Mouse (Mus musculus): ENCODE data around the gene Rnf144b.

Gene Rnf144b

DNA sequence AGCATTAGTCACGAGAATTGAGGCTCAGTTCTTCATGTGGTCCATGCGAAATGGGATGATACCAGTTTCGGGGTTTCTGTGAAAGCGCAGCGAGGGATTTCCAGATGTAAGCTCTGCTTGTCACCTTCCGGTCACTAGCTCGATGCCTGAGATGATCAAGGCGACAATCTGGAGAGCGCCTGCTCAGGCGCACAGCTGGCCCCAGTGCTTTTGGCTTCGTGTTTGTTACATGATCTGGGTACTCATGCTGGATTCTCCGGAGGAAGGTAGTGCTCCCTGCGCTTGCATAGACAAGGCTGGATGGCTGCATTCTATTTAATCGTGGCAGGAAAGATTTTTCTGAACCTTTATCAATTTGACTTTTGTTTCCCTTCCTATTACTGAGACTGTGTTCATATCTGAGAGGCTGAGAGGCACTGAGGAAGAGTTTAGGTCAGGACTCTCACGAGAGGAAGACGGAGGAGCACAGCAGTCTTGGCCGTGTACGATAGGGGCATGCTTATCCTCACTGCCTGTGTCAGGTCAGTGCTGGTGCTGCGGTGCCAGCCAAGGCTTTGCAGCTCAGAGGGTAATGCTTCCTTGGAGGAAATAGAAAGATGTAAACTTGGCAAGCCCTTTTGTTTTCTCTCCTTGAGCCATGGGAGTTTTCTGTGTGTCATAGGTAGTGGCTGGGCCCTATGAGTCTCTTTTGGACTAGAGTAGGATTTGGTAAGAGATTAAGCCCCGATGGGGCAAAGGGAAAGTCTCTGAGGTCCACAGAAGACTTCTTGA, 93.5 kb downstream of the Rnf144b start:
- in situ Hi-C loops (cut with MboI, MseI): no loop called here

DNA sequence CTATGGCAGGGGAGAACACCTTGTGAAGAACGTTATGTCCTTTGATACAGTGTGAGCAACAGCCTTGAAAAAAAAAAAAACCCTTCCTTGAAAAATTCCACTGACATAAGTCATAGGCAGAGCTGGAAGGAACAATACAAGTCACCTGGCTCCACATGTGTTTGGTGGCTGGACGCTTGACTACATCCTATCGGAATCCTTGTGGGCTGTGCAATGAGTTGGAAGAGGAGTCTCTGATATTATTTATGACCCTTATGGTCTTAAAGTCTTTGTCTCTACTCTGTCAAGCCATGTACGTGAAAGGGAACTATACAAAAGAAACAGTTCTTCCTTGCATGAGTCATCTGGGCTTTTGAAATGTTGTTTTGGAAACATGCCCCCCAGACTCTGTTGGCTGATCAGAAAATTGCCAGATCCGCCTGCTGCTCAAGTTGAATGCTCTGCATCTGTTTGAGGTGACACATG, 94.7 kb downstream of the Rnf144b start:
- in situ Hi-C loops (cut with MboI, MseI): no loop called here

DNA sequence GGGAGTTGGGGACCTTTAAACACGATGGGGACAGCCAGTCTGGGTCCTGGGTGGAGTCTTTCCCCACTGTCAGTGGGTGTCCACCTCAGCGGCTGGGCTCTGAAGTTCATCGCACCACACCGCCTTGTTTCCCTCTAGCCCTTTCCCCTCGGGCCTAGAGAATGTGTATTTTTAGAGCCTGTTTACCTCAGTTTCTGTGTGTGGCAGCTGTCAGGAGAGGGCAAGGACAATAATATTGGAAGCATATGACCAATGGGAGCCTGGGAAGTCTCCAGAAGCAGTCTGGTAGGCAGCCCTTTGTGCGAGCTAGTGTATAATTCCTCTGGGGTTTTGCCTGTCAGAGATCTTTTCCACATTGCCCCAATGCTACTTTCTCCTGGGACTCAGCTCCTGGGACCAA, 95.9 kb downstream of the Rnf144b start:
- in situ Hi-C loops (cut with MboI, MseI): no loop called here

DNA sequence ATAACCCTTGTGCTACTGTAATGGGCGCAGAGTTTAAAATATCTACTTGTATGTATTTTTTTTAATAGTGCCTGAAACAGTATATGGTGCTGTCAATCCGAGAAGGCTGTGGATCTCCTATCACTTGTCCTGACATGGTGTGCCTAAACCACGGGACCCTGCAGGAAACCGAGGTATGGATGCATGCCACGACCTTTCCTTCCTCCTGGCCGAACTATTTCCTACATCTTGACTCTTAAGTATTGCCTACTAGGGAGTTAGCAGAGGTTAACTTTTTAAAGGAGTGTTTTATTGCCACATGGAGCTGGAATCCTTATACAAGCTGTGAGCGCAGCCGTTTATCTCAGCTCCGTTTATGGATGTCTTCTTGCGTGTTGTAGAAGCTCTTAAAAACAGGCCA, 98.0 kb downstream of the Rnf144b start:
- in situ Hi-C loops (cut with MboI, MseI): no loop called here

DNA sequence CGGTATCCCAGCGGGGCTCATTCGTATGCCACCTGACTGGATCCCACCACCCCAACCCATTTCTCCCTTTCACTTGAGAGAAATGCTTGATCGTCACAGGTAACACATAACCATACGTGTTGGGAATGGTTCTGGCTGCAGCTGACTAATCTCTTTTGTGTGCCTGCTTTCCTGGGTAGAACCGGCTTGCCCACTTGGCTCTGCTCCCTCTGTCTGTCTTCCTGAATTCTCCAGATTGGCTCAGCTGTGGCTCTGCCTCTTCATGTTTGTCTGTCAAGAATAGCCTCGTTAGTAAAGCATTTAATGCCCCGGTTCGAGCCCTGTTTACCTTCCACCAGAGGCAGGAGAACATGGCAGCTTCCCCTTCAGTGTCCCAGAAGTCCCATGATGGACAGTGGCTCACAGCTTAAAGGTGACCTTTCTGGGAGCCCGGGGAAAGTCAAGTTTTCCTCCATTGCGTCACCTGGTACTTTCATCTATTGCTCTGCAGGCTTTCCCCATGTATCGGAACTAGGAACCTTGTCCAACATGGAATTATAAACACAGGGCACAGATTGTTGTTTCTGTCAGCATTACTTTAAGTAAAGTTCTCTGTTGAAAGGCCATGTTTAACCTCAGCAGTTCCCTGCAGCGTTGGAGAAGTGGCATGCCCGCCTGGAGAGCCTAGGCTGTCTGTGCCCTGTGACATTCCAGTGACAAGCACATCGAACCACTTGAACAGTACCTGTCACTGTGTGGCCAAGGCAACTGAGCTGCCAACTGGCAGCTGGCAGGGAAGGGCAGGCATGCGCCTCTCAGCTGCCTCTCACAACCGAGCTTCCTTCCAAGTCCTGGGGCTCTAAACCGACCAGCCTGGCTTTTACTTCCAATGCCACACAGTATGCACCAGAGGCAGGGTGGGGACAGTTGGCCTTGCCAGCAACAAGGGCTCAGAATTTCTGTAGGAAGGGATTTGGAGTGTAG, 101.4 kb downstream of the Rnf144b start:
- in situ Hi-C loops (cut with MboI, MseI): no loop called here

DNA sequence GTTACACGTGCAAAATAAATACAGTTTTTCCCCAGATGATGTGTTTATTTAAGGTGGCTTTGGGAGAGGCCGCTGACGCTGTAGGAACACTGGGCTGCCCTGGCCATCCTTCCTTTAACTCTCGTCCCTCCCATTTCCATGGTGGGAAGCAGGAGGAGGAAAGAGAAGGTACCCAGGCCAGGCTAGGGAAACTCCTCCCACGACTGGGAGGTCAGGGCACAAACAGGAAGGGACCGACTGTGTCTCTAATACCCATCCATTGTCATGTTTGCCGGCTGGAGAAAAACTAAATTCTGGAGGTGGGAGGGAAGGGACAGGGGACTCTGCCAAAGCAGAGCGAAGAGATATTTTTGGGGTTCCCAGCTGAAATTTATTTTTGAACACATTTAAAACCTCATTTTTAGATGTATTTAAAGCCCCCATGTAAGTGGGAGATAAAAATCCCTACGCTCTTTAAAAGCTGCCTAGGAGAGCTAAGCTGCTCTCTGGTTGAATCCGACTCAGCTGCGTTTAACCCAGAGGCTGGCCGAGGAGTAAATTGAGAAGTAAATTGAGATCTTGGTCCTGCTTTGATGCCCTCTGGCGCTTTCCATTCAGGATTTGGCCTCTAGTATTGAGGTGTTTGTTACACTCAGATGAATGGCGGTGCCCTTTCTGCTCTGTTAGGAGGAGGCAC, 102.3 kb downstream of the Rnf144b start:
- in situ Hi-C loops (cut with MboI, MseI): no loop called here

DNA sequence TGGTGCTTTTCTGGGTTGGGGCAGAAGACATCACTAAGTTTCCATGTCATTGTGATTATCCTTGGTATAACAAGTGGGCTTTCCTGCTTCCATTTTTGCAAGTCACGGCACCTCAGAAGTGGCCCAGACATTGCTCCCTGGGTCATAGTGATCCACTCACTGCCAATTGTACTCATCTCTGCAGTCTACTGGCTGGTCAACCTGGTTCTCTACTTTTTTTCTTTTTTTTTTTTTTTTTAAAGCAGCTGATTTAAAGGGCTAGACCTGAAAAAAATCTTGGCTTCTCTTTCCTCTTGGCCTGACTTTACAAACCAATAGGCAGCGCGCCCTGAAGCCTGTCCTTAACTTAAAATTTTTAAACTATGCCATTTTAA, 102.9 kb downstream of the Rnf144b start:
- in situ Hi-C loops (cut with MboI, MseI): no loop called here

DNA sequence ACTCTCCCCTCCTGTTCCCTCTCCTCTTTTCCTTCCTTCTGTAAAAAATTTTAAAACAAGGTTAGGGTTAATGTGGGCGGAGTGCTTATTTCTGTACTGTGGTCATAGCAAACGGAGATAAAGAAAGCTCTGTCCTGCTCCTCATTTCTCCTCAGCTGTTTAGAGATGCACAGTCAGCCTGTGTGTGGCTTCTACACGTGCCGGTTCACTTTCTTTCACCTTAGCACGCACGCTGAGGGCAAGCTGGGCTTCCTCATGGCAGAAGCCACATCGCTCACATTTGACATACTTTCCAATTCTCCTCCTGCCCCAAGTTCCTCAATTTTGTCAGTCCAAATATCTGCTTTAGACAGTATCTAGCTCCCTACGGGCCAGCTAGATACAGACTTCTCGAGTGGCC, 103.3 kb downstream of the Rnf144b start:
- in situ Hi-C loops (cut with MboI, MseI): no loop called here

DNA sequence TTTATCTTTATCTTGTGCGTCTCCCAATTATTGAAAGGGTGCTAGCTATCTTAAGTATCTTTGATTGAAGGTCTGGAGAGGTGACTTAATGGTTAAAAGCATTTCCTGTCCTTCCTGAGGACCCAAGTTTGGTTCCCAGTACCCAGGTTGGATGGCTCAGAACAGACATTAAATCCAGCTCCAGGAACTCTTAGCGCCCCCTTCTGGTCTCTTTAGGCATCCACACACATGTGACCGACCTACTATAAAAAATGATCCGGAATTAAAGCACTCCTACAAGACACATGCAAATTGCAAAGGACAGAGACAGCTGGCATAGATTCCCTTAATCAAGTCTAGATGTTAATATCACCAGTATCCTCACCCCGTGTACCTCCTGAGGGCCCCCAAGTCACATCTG, 104.1 kb downstream of the Rnf144b start:
- in situ Hi-C loops (cut with MboI, MseI): no loop called here

DNA sequence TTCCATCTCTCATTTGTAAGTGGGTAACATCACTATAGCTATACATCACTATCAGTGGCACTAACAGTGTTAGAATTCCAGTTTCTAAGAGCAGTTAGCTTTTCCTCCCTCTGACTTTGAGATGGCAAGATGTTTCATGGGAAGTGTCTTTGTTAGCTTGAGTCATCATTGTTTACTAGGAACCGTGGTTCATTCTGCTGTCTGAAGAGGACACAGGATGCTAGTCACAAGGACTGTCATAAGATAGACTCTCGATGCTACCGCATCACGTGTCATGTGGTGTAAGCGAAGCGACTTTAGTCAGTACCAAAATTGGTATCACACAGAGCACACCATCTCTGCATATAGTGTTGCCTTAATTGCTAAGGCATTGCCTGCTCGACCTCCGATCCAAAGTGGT, 105.7 kb downstream of the Rnf144b start:
- in situ Hi-C loops (cut with MboI, MseI): no loop called here

DNA sequence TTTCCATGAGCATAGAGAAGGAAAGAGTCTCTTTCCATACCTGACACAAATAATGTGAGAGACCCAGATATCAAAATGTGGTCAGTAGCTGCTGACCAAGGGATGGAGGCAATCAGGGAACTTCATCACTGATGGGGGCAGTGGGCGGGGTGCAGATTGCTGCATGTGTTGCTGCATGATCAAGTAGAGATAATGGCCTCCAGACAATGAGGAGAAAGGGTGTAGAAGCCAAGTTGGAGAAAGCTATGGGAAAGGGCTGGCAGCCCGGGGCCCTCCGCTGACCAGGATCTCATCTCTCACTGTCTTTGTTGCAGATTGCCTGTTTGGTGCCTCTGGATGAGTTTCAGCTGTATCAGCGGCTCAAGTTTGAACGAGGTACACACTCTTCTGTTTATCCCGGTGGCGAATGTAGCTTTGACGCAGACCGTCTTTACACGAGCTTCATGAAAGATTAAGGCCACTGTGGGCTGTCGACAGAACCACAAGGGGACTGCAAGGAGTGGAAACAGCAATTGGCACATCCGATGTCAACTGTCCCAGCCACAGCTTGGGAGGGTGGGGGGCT, 106.3 kb downstream of the Rnf144b start:
- in situ Hi-C loops (cut with MboI, MseI): no loop called here

DNA sequence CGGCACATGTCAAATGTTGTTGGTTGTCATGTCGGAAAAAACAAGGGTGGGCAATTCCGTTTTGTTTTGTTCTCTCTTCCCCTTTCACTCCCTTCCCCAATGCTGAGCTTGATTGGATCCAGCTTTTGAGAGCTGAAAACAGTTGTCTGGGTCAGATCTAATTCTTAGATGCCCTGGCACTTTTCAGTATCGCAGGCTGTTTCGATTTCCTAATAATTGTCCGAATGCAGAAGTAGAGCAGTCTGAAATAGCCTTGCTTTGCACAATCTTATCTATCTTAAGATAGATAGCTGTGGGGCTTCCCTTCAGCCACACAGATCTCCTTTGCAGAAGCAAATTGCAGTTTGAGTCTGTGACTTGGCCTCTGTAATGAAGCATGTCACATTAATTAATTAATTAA, 109.7 kb downstream of the Rnf144b start:
- in situ Hi-C loops (cut with MboI, MseI): loop anchor here (10.0 kb wide), 1 partner anchor 1627 kb away; no protein-coding TSS in a partner anchor

DNA sequence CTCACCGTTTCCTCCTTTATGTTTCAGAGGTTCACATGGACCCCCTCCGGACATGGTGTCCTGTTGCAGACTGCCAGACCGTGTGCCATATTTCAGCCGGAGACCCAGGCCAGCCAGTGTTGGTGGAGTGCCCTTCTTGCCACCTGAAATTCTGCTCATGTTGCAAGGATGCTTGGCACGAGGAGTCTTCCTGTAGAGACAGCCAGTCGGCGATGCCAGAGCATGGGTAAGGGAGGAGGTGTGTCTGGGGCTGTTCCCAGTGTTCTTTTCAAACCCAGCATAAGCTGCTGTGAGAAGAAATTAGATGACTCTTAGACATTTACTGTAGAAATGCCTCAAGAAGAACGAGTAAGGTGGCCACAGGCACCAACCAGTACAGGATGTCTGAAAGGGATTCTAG, 114.9 kb downstream of the Rnf144b start:
- in situ Hi-C loops (cut with MboI, MseI): loop anchor here (10.0 kb wide), 1 partner anchor 1633 kb away; no protein-coding TSS in a partner anchor

DNA sequence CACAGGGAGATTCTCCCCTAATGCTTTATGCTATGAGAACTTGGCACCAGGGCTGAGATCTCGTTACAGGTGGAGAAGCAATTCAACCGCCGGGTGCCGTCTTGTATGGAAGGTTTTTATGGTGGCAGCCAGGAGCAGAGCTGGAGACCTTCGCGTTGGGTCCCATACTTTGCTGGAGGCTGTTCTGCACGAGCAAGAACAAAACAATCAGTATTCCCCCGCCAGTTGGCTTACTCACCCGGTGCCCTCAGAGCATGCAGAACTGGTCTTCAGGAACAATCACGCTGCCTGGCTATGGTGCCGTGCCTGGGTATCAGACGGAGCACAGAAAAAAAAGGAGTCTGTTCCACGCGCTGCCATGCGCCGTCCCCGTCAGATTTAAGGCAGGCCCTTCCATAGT, 115.7 kb downstream of the Rnf144b start:
- in situ Hi-C loops (cut with MboI, MseI): loop anchor here (10.0 kb wide), 1 partner anchor 1633 kb away; no protein-coding TSS in a partner anchor

DNA sequence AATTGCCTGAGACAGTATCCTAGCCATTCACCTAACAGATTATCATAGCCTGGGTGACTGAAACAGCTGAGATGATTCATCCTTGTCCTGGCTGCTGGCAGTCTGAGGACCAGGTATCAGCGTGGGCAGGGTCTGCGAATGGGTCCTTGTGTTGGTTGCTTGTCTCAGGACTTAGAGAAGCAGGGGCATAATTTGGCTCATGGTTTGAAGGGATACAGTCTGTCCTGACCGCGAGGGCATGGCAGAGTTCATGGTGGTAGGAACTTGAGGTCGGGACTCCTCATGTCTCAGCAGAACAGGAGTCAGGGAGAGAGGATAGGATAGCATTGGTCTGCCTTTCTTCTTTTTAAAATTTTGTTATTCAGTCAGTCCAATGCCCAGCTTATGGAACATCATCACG, 121.1 kb downstream of the Rnf144b start:
- in situ Hi-C loops (cut with MboI, MseI): no loop called here

DNA sequence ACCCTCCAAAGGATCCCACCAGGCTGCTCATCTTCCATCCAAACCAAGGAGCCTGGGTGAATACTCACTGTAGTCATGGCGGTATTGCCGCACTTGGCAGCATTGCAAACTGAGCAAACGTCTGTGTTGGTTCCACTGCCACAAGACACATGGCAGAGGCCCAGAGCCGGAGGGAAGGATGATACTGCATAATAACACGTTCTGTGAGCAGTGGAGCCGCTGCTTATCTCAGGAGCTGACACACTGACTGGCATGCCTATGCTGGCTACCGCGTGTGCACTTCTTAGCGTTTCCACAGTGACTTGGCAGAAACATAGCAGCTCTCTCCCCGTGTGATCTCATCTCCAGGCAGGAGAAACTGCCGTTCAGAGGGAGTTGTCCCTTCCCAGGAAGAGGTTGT, 122.3 kb downstream of the Rnf144b start:
- in situ Hi-C loops (cut with MboI, MseI): no loop called here

DNA sequence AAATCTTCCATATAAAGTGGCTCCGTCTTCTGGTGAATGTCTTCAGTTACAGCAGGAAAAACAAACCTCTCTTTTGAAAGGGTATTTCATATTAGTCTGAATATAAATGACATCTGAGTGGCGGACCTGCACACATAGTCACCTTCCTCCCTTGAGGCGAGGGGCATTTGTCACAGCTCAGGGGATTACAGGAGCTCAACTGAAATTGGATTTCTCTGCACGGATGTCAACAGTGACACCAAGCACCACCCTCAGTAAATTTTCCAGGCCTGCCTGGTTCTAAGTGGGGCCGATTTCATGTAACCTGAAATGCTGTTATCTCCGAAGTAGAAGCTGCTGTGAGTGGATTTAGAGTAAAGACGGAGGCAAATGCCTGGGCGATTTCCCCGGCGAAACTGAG, 124.0 kb downstream of the Rnf144b start:
- in situ Hi-C loops (cut with MboI, MseI): no loop called here

DNA sequence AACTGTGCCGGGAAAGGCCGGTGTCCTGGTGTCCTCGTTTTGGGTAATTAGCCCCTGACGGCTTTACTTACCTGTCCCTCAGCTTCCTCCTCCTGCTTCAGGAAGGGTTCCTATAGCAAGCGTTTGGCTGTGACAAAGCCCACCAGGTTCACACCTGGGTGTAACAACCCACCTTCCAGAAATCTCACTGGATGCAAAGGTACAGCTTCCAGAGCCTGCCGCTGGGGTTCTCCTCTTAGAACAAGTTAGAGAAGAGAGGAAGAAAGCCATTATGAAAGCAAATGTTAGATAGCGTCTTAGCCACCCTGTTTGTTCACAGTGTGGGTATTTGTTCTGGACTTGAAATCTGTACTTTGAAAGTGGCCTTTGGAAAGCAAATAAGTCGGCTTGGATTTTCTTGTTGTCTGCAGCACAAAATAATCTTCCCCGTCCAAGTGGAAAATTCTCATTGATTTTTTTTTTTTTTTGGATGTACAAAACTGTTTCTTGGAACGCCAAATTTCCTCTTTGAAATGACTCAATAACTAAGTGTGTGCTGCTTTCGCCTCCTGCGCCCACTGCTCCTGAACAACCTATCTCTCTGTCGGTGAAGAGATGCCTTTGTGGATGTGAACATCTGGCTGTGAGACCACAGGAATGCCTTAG, 124.8 kb downstream of the Rnf144b start:
- in situ Hi-C loops (cut with MboI, MseI): no loop called here

DNA sequence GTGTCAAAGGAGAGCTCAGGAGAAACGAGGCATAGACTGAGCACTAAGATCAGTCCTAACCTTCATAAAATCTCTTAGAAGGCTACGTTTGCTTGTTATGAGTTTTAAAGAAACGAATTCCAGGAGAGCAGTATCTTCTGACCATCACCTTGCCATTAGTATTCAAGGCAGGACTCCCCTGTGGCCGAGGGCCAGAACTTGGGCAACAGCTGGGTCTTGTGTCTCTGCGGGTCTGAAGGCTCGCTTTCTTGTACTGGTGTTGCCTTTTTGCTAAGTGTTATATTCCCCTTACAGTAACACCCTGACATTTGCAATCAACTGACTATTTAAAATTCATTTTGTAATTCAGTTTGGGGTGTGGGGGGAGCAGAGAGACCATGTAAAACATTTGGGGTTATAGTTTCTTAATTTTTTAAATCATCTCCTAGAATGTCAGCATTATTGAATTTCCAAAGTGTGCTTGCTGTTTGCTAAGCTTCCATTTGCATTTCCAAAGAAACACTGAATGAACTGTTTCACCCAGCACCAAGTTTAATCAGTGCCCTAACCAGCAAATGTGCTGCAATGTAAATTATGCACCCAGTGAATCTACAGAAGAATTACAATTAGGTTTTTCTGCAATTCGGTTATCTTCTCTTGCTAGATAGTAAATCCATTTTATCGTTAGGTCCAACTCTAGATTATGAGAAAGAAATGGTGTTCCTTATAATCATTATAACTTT, 126.0 kb downstream of the Rnf144b start:
- in situ Hi-C loops (cut with MboI, MseI): no loop called here

DNA sequence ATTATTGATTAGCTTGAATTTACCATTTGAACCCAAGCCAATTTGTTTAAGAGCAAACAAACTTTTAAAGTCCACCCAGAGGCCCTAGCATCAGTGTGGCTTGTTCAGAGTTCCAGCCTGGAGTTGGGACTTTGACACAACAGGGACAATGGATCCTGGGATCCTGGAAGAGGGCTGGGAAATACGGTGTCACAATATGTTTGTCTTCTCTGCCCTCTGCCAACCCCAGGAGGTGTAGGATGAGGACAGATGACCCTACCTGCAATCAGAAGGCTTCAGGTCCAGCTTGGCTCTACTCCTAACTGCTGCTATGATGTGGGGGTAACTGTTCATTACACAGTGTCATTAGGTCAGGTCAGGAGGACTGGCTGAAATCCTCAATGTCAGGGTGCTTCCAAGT, 128.2 kb downstream of the Rnf144b start:
- in situ Hi-C loops (cut with MboI, MseI): no loop called here

Data from regulatory T cell (primary cell).